Mouse (Mus musculus): ENCODE measurements around the gene Uhrf1bp1. TPM values are rescaled to one million over a fixed set of nuclear protein-coding genes. Genes with fewer than 3 reads are reported as not detected.

The Uhrf1bp1 gene
- polyA plus RNA-seq, 1 experiment: 17.0 TPM

GRCm38 (mm10) chr17:27851076-27851475, 5.2 kb upstream of the Uhrf1bp1 start:
- Histone ChIP-seq H3K27me3 (ENCODE audit: control insufficient read depth, insufficient read depth, low read length) (no peaks in the 10 kb centered on the region), H3K4me3 (ENCODE audit: control insufficient read depth, low read depth, low read length) (no peak overlapping the region), H3K36me3 (ENCODE audit: control insufficient read depth, insufficient read depth, low read length) (peaks cover 4% of the 10 kb centered on the region; the same call in 1 of the 2 replicates), H3K4me1 (ENCODE audit: control insufficient read depth, insufficient read depth, low read length) (no peaks in the 10 kb centered on the region), H3K27ac (ENCODE audit: control insufficient read depth, insufficient read depth, low read depth, low read length) (no peak overlapping the region)
- TF ChIP-seq POLR2A (IDR thresholded peaks at IDR 0.05; ENCODE audit: control insufficient read depth, low read depth, low read length): no peak
- TF ChIP-seq CTCF (IDR thresholded peaks at IDR 0.05; ENCODE audit: control insufficient read depth, insufficient read depth, insufficient replicate concordance, low read depth, low read length): no peak

GRCm38 (mm10) chr17:27856798-27857648, 782 bp downstream of the Uhrf1bp1 start:
- Histone ChIP-seq H3K36me3 (ENCODE audit: control insufficient read depth, insufficient read depth, low read length) (no peaks in the 10 kb centered on the region; the same call in 1 of the 2 replicates), H3K4me1 (ENCODE audit: control insufficient read depth, insufficient read depth, low read length) (peaks cover 5% of the 10 kb centered on the region), H3K27ac (ENCODE audit: control insufficient read depth, insufficient read depth, low read depth, low read length) (peak overlapping the region; percentile 70), H3K4me3 (ENCODE audit: control insufficient read depth, low read depth, low read length) (peak overlapping the region; percentile 92), H3K27me3 (ENCODE audit: control insufficient read depth, insufficient read depth, low read length) (no peaks in the 10 kb centered on the region)
- TF ChIP-seq POLR2A (IDR thresholded peaks at IDR 0.05; ENCODE audit: control insufficient read depth, low read depth, low read length) (no peak), CTCF (IDR thresholded peaks at IDR 0.05; ENCODE audit: control insufficient read depth, insufficient read depth, insufficient replicate concordance, low read depth, low read length) (no peak)

GRCm38 (mm10) chr17:27857649-27858475, 1.6 kb downstream of the Uhrf1bp1 start:
- Histone ChIP-seq H3K36me3 (ENCODE audit: control insufficient read depth, insufficient read depth, low read length) (no peaks in the 10 kb centered on the region), H3K27me3 (ENCODE audit: control insufficient read depth, insufficient read depth, low read length) (no peaks in the 10 kb centered on the region), H3K27ac (ENCODE audit: control insufficient read depth, insufficient read depth, low read depth, low read length) (no peak overlapping the region)

GRCm38 (mm10) chr17:27859131-27859530, 2.9 kb downstream of the Uhrf1bp1 start:
- Histone ChIP-seq H3K27me3 (ENCODE audit: control insufficient read depth, insufficient read depth, low read length) (no peaks in the 10 kb centered on the region), H3K36me3 (ENCODE audit: control insufficient read depth, insufficient read depth, low read length) (no peaks in the 10 kb centered on the region), H3K4me3 (ENCODE audit: control insufficient read depth, low read depth, low read length) (no peak overlapping the region), H3K27ac (ENCODE audit: control insufficient read depth, insufficient read depth, low read depth, low read length) (no peak overlapping the region), H3K4me1 (ENCODE audit: control insufficient read depth, insufficient read depth, low read length) (peaks cover 5% of the 10 kb centered on the region)
- no peak for TF ChIP-seq POLR2A (IDR thresholded peaks at IDR 0.05; ENCODE audit: control insufficient read depth, low read depth, low read length)
- TF ChIP-seq CTCF (IDR thresholded peaks at IDR 0.05; ENCODE audit: control insufficient read depth, insufficient read depth, insufficient replicate concordance, low read depth, low read length): no peak

More at GRCm38 (mm10) chr17:27857649-27858475, 1.6 kb downstream of the Uhrf1bp1 start:
- peaks cover 5% of the 10 kb centered on the region for H3K4me1 ChIP-seq (ENCODE audit: control insufficient read depth, insufficient read depth, low read length)
- H3K4me3 ChIP-seq (ENCODE audit: control insufficient read depth, low read depth, low read length): no peak overlapping the region
- TF ChIP-seq POLR2A (IDR thresholded peaks at IDR 0.05; ENCODE audit: control insufficient read depth, low read depth, low read length): no peak
- TF ChIP-seq CTCF (IDR thresholded peaks at IDR 0.05; ENCODE audit: control insufficient read depth, insufficient read depth, insufficient replicate concordance, low read depth, low read length): no peak

GRCm38 (mm10) chr17:27865461-27865860, 9.2 kb downstream of the Uhrf1bp1 start:
- Histone ChIP-seq H3K4me1 (ENCODE audit: control insufficient read depth, insufficient read depth, low read length) (no peaks in the 10 kb centered on the region; the same call in 1 of the 2 replicates), H3K27me3 (ENCODE audit: control insufficient read depth, insufficient read depth, low read length) (no peaks in the 10 kb centered on the region), H3K36me3 (ENCODE audit: control insufficient read depth, insufficient read depth, low read length) (no peaks in the 10 kb centered on the region), H3K27ac (ENCODE audit: control insufficient read depth, insufficient read depth, low read depth, low read length) (no peak overlapping the region), H3K4me3 (ENCODE audit: control insufficient read depth, low read depth, low read length) (no peak overlapping the region)
- TF ChIP-seq CTCF (IDR thresholded peaks at IDR 0.05; ENCODE audit: control insufficient read depth, insufficient read depth, insufficient replicate concordance, low read depth, low read length) (no peak), POLR2A (IDR thresholded peaks at IDR 0.05; ENCODE audit: control insufficient read depth, low read depth, low read length) (no peak)

- Histone ChIP-seq H3K4me1 (ENCODE audit: control insufficient read depth, insufficient read depth, low read length) (no peaks in the 10 kb centered on the region; the same call in 1 of the 2 replicates), H3K27me3 (ENCODE audit: control insufficient read depth, insufficient read depth, low read length) (no peaks in the 10 kb centered on the region), H3K4me3 (ENCODE audit: control insufficient read depth, low read depth, low read length) (no peak overlapping the region), H3K36me3 (ENCODE audit: control insufficient read depth, insufficient read depth, low read length) (no peaks in the 10 kb centered on the region), H3K27ac (ENCODE audit: control insufficient read depth, insufficient read depth, low read depth, low read length) (no peak overlapping the region)
- TF ChIP-seq CTCF (IDR thresholded peaks at IDR 0.05; ENCODE audit: control insufficient read depth, insufficient read depth, insufficient replicate concordance, low read depth, low read length): no peak
- TF ChIP-seq POLR2A (IDR thresholded peaks at IDR 0.05; ENCODE audit: control insufficient read depth, low read depth, low read length): no peak
Observed at GRCm38 (mm10) chr17:27866737-27867136, 10.5 kb downstream of the Uhrf1bp1 start.

GRCm38 (mm10) chr17:27871851-27872250, 15.6 kb downstream of the Uhrf1bp1 start:
- H3K4me3 ChIP-seq (ENCODE audit: control insufficient read depth, low read depth, low read length): peak overlapping the region; percentile 81
- H3K27me3 ChIP-seq (ENCODE audit: control insufficient read depth, insufficient read depth, low read length): no peaks in the 10 kb centered on the region
- no peak for TF ChIP-seq POLR2A (IDR thresholded peaks at IDR 0.05; ENCODE audit: control insufficient read depth, low read depth, low read length)
- TF ChIP-seq CTCF (IDR thresholded peaks at IDR 0.05; ENCODE audit: control insufficient read depth, insufficient read depth, insufficient replicate concordance, low read depth, low read length): no peak
- no peaks in the 10 kb centered on the region for H3K36me3 ChIP-seq (ENCODE audit: control insufficient read depth, insufficient read depth, low read length)
- H3K4me1 ChIP-seq (ENCODE audit: control insufficient read depth, insufficient read depth, low read length): peaks cover 2% of the 10 kb centered on the region
- no peak overlapping the region for H3K27ac ChIP-seq (ENCODE audit: control insufficient read depth, insufficient read depth, low read depth, low read length)

All from testis, adult 2 months (tissue).